Mouse (Mus musculus): ENCODE measurements around the gene Pcx. TPM values are rescaled to one million over a fixed set of nuclear protein-coding genes. Genes with fewer than 3 reads are reported as not detected.

The Pcx gene
- polyA plus RNA-seq, 1 experiment from 2014 or later: 18.5 TPM

DNA sequence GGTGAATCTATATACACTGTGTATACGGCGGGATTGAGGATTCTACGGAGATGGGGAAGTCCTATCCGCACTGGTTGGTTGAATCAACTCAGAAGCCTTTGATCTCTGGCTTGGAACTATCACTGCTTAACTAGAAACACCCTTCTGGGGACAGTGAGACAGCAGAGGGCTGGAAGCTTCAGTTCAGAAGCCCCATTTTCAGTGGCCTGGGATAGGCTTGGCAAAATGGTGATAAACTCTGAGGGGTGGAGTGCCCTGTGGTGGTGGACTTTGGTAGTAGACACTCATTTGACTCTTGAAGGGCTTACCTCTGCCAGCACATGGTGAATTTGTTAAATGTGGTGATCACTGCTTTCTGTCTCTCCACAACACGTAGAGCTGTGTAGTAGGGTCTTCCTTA is 55.4 kb downstream of the Pcx start:
- no peak for DNase-seq (ENCODE audit: extremely low spot score, low spot score)
- 89% methylated on average over 5 of the region's 5 CpGs for WGBS
- Histone ChIP-seq H3K36me3 (replicated peaks) (no peaks in the 10 kb centered on the region), H3K4me3 (no peak overlapping the region), H3K4me1 (no peaks in the 10 kb centered on the region), H3K27ac (no peak overlapping the region), H3K9me3 (no peaks in the 10 kb centered on the region), H3K27me3 (ENCODE audit: poor library complexity, severe bottlenecking) (no peaks in the 10 kb centered on the region)

DNA sequence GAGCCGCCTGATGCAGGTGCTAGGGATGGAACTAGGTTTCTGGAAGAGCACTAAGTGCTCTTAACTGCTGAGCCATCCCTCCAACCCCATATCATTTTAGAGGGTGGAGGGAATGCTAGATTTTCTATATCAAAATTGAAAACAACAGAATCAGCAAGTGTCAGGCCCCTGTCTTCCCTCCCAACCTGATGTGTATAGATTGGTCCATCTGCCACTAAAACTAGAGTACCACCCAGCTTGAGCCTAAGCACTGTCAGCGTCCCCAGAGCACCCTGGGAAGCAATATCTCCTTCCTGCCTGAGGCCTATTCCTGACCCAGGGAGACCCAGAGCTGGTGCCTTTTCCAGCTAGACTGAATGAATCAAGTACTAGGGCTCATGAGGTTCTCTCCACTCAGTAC is 56.6 kb downstream of the Pcx start:
- Histone ChIP-seq H3K9me3 (no peaks in the 10 kb centered on the region), H3K36me3 (replicated peaks) (no peaks in the 10 kb centered on the region), H3K27ac (no peak overlapping the region), H3K4me1 (no peaks in the 10 kb centered on the region; the same call in 1 of the 2 replicates), H3K4me3 (no peak overlapping the region), H3K27me3 (ENCODE audit: poor library complexity, severe bottlenecking) (no peaks in the 10 kb centered on the region)
- no peak for DNase-seq (ENCODE audit: extremely low spot score, low spot score)
- whole genome bisulfite sequencing: 78% methylated on average over 2 of the region's 2 CpGs

DNA sequence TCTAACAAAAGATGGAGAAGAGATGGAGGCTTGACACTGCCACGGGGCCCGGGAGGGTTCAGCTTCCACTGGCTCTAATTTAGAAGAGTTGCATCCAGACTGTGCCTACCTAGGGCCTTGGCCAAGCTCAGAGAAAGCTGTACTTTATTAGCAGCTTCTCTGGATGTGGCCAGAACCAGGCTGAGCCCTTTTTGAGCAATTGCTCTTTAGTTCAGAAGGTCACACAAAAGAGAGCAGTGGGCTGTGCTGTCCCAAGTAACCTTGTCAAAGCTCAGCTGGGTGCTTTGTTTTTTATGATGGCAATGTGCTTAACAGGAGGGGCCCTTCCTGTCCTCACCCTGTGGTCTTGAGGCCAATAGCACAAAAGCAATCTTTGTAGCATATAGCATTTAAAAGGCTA is 57.4 kb downstream of the Pcx start:
- H3K27me3 ChIP-seq (ENCODE audit: poor library complexity, severe bottlenecking): no peaks in the 10 kb centered on the region
- no peak overlapping the region for H3K4me3 ChIP-seq
- no peaks in the 10 kb centered on the region; the same call in 1 of the 2 replicates for H3K4me1 ChIP-seq
- DNase-seq (ENCODE audit: extremely low spot score, low spot score): no peak
- no peaks in the 10 kb centered on the region for H3K36me3 ChIP-seq (replicated peaks)
- H3K27ac ChIP-seq: no peak overlapping the region
- H3K9me3 ChIP-seq: no peaks in the 10 kb centered on the region
- 87% methylated on average over 2 of the region's 2 CpGs for WGBS

GRCm38 (mm10) chr19:4568832-4569231 is 58.6 kb downstream of the Pcx start:
- Histone ChIP-seq H3K9me3 (no peaks in the 10 kb centered on the region), H3K27ac (no peak overlapping the region), H3K4me3 (no peak overlapping the region), H3K36me3 (replicated peaks) (no peaks in the 10 kb centered on the region), H3K4me1 (no peaks in the 10 kb centered on the region; the same call in 1 of the 2 replicates), H3K27me3 (ENCODE audit: poor library complexity, severe bottlenecking) (no peaks in the 10 kb centered on the region)
- WGBS: 71% methylated on average over 4 of the region's 4 CpGs
- no peak for DNase-seq (ENCODE audit: extremely low spot score, low spot score)

DNA sequence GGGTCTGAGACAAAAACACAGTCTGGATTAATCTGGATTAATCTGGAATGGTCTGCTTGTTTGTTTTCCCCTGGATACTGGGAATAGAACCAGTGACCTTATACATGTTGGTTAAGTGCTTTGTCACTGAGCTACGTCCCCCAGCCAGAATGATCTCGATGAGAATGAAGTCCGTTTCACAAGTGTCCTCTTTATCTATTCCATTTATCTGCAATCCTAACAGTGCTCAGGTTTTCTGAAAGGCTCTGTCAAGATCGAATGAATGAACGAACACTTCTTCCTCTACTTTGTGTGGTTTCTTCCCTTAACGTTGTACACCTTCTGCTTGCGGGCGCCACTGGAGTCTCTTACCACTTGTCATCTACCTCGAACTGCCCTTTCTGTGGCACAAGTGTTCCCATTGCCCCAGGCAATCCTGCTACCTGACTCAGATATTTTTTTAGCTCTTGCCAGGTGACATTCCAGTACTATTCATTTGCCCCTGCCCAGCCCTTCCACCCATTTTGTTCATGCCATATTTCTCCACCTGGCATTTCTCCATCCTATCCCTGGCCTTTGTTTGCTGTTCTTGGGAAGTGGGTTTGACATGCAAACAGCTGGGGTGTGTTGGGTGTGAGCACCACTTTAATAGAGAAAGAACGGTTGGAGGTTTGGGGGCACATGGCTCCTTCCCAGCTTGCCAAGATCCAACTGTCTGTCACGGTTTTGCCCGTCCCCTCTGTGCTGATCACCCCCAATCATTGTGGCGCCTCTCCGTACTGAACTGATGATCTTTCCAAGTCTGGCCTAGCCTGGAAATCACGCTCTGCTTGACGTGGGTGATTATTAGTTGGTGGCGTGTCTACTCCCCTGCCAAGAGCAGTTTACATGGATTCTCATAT is 59.3 kb downstream of the Pcx start:
- Histone ChIP-seq H3K27me3 (ENCODE audit: poor library complexity, severe bottlenecking) (no peaks in the 10 kb centered on the region), H3K4me1 (no peaks in the 10 kb centered on the region; the same call in 1 of the 2 replicates), H3K4me3 (no peak overlapping the region), H3K36me3 (replicated peaks) (no peaks in the 10 kb centered on the region), H3K9me3 (no peaks in the 10 kb centered on the region), H3K27ac (no peak overlapping the region)
- DNase-seq (ENCODE audit: extremely low spot score, low spot score): no peak
- WGBS: 85% methylated on average over 17 of the region's 17 CpGs

- no peaks in the 10 kb centered on the region for H3K36me3 ChIP-seq (replicated peaks)
- no peak for DNase-seq (ENCODE audit: extremely low spot score, low spot score)
- H3K4me1 ChIP-seq: no peaks in the 10 kb centered on the region; the same call in 1 of the 2 replicates
- WGBS: 87% methylated on average over 11 of the region's 11 CpGs
- no peak overlapping the region for H3K4me3 ChIP-seq
- H3K27me3 ChIP-seq (ENCODE audit: poor library complexity, severe bottlenecking): no peaks in the 10 kb centered on the region
- no peaks in the 10 kb centered on the region for H3K9me3 ChIP-seq
- no peak overlapping the region for H3K27ac ChIP-seq
Measured at GRCm38 (mm10) chr19:4570237-4570613, 60.0 kb downstream of the Pcx start.

GRCm38 (mm10) chr19:4570815-4571214 is 60.5 kb downstream of the Pcx start:
- no peaks in the 10 kb centered on the region for H3K9me3 ChIP-seq
- DNase-seq (ENCODE audit: extremely low spot score, low spot score): no peak
- WGBS: 89% methylated on average over 6 of the region's 6 CpGs
- H3K27me3 ChIP-seq (ENCODE audit: poor library complexity, severe bottlenecking): no peaks in the 10 kb centered on the region
- no peak overlapping the region for H3K4me3 ChIP-seq
- no peaks in the 10 kb centered on the region for H3K36me3 ChIP-seq (replicated peaks)
- no peaks in the 10 kb centered on the region; the same call in 1 of the 2 replicates for H3K4me1 ChIP-seq
- H3K27ac ChIP-seq: no peak overlapping the region

- WGBS: 88% methylated on average over 1 of the region's 1 CpGs
- H3K27ac ChIP-seq: no peak overlapping the region
- no peaks in the 10 kb centered on the region for H3K36me3 ChIP-seq (replicated peaks)
- H3K27me3 ChIP-seq (ENCODE audit: poor library complexity, severe bottlenecking): no peaks in the 10 kb centered on the region
- H3K9me3 ChIP-seq: no peaks in the 10 kb centered on the region
- no peaks in the 10 kb centered on the region; the same call in 1 of the 2 replicates for H3K4me1 ChIP-seq
- no peak overlapping the region for H3K4me3 ChIP-seq
- no peak for DNase-seq (ENCODE audit: extremely low spot score, low spot score)
Measured at GRCm38 (mm10) chr19:4571658-4572057, 61.4 kb downstream of the Pcx start.

DNA sequence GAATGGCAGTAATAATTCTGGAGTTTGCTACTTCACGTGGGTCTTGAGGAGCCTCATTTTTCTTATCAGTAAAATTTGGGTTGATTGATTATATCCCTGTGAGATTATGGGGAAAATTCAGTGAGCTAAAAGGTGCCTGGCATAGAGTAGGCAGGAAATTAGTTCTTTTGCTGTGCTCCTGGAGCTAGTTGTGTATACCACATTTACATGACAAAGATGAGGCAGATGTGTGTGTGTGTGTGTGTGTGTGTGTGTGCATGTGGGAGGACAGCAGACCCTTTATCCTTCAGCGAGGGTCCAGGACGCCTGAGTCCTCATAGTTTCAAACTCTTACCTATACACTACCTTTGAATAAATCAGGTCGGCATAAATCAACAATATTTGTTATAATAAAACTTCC is 61.8 kb downstream of the Pcx start:
- no peaks in the 10 kb centered on the region for H3K27me3 ChIP-seq (ENCODE audit: poor library complexity, severe bottlenecking)
- H3K4me1 ChIP-seq: no peaks in the 10 kb centered on the region; the same call in 1 of the 2 replicates
- no peak overlapping the region for H3K4me3 ChIP-seq
- DNase-seq (ENCODE audit: extremely low spot score, low spot score): no peak
- no peak overlapping the region for H3K27ac ChIP-seq
- H3K36me3 ChIP-seq (replicated peaks): no peaks in the 10 kb centered on the region
- 75% methylated on average over 4 of the region's 4 CpGs for WGBS
- no peaks in the 10 kb centered on the region for H3K9me3 ChIP-seq

DNA sequence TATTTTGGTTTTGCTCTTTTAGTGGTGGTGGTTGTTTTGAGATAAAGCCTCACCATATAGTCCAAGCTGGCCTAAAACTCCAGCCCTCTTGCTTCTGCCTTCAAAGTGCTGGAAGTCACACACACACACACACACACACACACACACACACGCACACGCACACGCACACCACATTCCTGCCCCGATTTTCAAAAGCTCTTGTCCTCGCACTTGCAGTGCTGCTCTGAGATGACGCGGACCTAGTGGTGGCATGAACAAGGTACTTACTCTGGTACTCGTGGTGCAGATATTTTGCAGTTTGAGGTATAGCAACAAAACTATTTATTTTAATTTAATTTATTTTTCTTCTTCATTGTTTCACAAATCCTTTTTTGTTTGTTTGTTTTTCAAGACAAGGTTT is 62.2 kb downstream of the Pcx start:
- no peak overlapping the region for H3K4me3 ChIP-seq
- no peaks in the 10 kb centered on the region for H3K36me3 ChIP-seq (replicated peaks)
- H3K27me3 ChIP-seq (ENCODE audit: poor library complexity, severe bottlenecking): no peaks in the 10 kb centered on the region
- H3K4me1 ChIP-seq: no peaks in the 10 kb centered on the region; the same call in 1 of the 2 replicates
- no peak overlapping the region for H3K27ac ChIP-seq
- 87% methylated on average over 8 of the region's 8 CpGs for WGBS
- DNase-seq (ENCODE audit: extremely low spot score, low spot score): no peak
- H3K9me3 ChIP-seq: no peaks in the 10 kb centered on the region

DNA sequence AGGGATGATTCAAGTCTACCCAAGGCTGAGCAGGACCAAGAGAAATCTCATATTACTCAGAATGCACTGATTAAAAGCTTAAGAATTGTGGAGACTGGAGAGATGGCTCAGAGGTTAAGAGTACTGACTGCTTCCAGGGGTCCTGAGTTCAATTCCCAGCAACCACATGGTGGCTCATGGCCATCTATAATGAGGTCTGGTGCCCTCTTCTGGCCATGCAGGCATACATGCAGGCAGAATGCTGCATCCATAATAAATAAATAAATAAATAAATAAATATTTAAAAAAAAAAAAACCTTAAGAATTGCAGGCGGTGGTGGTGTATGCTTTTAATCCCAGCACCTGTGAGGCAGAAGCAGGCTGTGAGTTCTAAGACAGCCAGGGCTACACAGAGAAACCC is 63.0 kb downstream of the Pcx start:
- no peaks in the 10 kb centered on the region; the same call in 1 of the 2 replicates for H3K4me1 ChIP-seq
- no peaks in the 10 kb centered on the region for H3K36me3 ChIP-seq (replicated peaks)
- H3K27me3 ChIP-seq (ENCODE audit: poor library complexity, severe bottlenecking): no peaks in the 10 kb centered on the region
- H3K27ac ChIP-seq: no peak overlapping the region
- no peaks in the 10 kb centered on the region for H3K9me3 ChIP-seq
- WGBS: 83% methylated on average over 1 of the region's 1 CpGs
- DNase-seq (ENCODE audit: extremely low spot score, low spot score): no peak
- H3K4me3 ChIP-seq: no peak overlapping the region

DNA sequence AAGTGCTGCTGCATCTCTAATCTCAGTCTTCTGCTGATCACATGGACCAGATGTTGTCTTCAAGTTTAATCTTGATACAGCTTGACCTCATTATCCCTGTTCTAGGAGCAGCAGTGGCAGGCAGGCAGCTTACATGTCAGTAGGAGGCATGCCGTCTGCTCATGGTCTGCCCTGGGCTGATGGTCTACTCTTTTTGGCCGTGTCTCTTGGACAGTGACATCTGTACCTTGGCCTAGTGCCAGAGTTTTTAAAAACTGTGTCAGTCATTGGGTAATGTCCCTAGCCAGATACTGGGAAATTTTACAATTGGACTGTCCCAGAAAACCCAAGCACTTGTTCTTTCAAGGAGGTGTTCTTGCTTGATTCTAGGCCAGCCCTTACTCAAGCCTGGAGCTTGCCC is 68.5 kb downstream of the Pcx start:
- Histone ChIP-seq H3K27ac (no peak overlapping the region), H3K27me3 (ENCODE audit: poor library complexity, severe bottlenecking) (no peaks in the 10 kb centered on the region), H3K4me1 (no peaks in the 10 kb centered on the region), H3K36me3 (replicated peaks) (no peaks in the 10 kb centered on the region), H3K9me3 (no peaks in the 10 kb centered on the region), H3K4me3 (no peak overlapping the region)
- 86% methylated on average over 2 of the region's 2 CpGs for WGBS
- no peak for DNase-seq (ENCODE audit: extremely low spot score, low spot score)

DNA sequence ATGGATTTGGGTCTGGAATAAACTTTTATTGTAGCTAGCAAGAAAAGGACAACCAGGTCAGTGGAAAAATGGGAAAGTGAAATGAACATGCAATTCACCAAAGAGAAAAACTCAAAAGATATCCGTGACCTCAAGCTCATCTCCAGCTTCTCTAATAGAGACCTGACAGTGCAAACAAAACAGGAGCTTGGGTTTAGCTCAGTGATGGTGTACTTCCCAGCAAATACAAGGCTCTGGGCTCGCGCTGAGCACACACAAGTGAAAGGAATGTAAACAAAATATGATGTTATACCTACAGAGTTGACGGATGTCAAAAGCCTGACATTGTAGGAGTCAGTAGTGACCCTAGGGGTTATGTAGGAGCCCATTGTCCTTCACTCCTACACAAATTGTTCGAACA is 69.0 kb downstream of the Pcx start:
- Histone ChIP-seq H3K4me1 (no peaks in the 10 kb centered on the region), H3K4me3 (no peak overlapping the region), H3K36me3 (replicated peaks) (no peaks in the 10 kb centered on the region), H3K27ac (no peak overlapping the region), H3K27me3 (ENCODE audit: poor library complexity, severe bottlenecking) (no peaks in the 10 kb centered on the region), H3K9me3 (no peaks in the 10 kb centered on the region)
- DNase-seq (ENCODE audit: extremely low spot score, low spot score): no peak
- WGBS: 89% methylated on average over 5 of the region's 5 CpGs

Measured in forebrain, embryonic 10.5 days (tissue).